Mouse (Mus musculus): Measurements from ENCODE around the gene Olfr1367. TPM values are rescaled to one million over a fixed set of nuclear protein-coding genes. Genes with fewer than 3 reads are reported as not detected.

Gene Olfr1367
- polyA plus RNA-seq (2012; rRNA removed), result not detected in 2 replicates

DNA sequence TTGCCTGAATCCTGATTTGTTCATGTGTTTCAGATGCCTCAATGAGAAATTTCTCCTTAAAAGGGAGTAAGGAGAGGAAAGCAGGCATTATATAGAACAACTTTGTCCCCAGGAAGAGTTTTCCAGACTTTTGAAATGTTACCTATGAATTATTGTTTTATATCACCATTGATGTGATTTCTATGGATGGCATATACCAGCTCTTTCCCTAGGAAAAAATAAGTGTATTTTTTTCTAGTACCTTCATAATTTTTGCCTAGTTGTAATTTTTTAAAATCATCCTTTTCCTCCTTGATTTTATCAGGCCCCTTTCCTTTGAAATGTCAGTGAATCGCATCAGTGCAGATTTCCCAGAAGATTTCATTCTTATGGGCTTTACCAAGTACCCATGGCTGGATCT is at the start of gene Olfr1367:
Olfr1367 (plus strand) TSS at position 301 of the 400 bp plus-strand sequence.
- DNase-seq (ENCODE audit: low read depth), result no peak

DNA sequence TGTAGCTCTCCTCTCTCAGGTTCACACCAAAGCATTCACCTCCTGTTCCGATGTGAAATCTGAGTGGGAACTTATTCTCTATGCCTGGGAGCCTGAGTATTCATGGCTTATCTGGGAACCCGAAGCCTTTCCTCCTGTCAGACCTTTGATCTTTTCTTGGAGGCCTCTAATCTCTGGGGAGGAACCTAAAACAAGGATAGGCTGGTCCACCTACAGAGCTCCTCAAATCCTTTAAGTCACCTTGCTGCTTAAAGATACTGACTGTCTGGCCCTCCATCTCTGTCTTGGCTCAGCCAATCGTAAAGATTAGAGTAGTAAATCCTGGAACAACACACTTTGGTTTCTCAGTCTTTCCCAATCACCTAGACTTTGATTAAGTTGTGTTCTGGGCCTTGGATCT is 48.2 kb upstream of the Olfr1367 start:
- DNase-seq (ENCODE audit: low read depth), result no peak

DNA sequence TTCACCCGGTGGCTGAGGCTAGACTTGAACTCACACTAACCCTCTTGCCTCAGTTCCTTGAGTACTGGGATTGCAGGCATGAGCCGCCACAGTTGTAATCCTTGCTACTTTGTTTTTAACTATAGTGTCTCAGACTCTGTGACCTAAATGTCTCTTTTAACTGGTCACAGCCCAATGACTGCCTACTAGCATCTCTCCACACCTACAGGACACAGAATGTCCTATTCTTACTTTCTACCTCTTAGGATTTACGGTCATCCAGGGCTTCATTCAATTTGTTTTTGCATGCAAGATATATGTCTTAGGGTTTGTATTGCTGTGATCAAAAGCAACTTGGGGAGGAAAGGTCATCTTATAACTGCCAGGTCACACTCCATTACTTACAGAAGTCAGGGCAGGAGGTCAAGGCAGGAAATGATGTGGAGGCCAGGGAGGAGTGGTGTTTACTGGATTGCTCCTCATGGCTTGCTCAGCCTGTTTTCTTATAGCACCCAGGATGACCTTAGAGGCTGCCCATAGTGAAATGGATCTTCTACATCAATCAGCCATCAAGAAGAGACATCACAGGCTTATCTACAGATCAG is 42.1 kb upstream of the Olfr1367 start:
- no peak for DNase-seq (ENCODE audit: low read depth)

DNA sequence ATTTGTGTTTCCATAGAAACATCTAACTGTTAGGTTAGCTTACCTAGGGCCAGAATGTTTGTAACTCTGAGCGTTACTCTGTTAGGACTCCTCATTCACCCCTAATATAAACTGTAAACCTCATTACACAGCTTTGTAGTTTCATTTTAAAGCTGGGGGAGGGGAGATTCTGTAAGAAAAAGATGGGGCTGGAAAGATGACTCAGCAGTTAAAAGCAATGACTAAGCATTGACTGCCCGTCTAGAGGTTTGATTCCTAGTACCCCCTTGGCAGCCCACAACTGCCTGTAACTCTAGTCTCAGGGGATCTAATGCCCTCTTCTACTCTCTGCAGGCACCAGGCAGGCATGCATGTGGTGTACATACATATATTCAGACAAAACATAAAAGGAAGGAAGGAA is 36.9 kb upstream of the Olfr1367 start:
- no peak for DNase-seq (ENCODE audit: low read depth)

DNA sequence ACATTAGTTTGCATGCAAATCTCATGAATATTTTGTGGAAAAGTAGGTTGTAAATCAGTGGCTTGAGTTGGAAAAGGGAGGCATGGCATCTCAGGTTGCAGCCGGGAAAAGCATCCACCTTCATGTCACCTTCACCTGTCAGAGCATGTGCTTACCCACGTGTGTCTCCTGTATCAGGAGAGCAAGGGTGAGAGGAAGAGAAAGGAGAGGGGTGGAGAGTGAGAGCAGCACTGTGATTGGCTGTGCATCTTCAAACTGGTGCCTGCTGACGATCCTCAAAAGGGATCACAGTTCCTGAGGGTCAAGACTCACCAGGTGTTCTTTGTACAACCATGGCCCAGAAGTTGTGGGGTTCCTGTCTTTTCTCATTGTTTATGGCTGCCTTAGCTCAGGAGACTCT is 34.8 kb upstream of the Olfr1367 start, which contains the start of gene Gpx6:
Gpx6 (plus strand) TSS at position 200 of the 400 bp plus-strand sequence.
- no peak for DNase-seq (ENCODE audit: low read depth)

DNA sequence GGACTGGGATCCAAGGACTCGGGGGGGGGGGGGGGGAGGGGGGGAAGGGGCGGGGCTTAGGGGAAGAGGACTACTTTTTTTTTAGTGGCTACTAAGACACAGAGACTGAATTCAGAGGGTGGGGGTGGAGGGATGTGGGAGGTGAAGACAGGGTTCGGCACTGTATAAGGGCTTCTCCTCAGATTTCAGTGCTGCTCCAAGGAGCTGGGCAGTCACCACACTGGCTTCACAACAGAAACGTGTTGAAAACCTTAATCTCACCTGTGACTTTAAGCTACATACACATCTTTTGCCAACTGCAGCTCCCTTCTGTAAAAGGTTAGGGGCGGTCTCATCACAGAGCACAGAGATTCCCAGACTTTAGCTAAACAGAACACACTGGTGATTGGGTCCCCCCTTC is 33.9 kb upstream of the Olfr1367 start:
- DNase-seq (ENCODE audit: low read depth), result no peak

DNA sequence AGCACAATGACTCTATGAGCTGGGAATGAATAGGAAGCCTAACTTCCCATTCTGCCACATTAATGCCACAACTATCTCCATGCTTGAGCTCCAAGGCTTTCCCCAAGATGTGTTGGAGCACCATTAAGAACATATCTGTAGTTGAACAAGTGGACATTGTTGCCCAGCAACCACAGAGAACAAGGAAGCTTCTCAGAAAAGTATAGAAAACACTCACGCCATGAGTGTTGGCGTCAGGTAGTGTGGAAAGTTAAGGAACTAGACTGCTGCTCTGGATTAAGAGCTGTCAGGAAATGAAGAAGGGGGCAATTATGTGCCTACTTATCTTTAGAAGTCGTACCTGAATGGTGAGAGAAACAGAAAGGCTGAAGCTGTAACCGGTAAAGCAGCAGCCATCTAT is 32.8 kb upstream of the Olfr1367 start:
- no peak for DNase-seq (ENCODE audit: low read depth)

DNA sequence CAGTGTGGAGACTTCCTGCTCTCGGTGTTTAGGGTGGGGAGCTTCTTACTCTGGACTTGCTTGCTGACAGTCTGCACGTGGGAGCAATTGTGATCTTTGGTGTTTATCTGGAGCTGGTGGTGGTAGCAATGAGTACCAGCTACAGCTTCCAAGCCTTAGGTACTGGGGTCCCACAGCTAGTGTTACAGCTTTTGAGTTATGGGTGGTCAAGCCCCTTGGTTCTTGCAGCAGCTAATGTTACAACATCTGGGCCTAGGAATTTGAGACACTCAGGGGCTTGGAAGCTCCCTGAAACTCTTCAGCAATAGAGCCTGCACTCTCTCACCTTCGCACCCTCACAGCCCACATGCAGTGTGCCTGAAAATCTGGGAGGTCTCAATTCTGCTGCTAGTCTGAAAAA is 26.4 kb upstream of the Olfr1367 start:
- no peak for DNase-seq (ENCODE audit: low read depth)

DNA sequence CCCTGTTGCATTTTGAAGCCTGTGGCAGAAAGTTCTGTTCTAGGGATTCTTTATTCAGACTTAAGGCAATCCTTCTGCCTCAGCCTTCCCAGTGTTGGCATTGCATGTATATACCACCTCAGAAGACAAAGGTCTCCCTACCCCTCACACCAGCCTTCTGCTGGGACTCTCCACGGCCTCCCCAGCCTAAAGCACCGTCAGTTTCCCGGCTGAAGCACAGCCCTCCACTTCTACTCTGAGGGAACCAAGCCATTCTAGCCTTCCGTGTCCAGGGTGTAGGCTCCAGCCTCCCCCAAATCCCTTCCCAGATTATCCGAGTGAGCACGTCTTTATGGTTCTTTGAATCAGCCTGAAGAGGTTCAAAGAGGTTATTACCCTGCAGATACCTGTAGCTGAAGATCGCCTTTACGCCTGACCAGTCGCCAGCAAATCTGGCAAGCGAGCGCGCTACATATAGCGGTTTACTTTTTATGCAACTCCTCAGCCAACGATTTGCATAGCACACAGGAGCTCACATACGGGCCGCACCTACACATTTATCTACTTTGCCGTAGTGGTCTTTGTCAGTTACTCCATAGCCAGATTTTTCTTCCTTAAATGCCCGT is 24.7 kb upstream of the Olfr1367 start:
- no peak for DNase-seq (ENCODE audit: low read depth)

DNA sequence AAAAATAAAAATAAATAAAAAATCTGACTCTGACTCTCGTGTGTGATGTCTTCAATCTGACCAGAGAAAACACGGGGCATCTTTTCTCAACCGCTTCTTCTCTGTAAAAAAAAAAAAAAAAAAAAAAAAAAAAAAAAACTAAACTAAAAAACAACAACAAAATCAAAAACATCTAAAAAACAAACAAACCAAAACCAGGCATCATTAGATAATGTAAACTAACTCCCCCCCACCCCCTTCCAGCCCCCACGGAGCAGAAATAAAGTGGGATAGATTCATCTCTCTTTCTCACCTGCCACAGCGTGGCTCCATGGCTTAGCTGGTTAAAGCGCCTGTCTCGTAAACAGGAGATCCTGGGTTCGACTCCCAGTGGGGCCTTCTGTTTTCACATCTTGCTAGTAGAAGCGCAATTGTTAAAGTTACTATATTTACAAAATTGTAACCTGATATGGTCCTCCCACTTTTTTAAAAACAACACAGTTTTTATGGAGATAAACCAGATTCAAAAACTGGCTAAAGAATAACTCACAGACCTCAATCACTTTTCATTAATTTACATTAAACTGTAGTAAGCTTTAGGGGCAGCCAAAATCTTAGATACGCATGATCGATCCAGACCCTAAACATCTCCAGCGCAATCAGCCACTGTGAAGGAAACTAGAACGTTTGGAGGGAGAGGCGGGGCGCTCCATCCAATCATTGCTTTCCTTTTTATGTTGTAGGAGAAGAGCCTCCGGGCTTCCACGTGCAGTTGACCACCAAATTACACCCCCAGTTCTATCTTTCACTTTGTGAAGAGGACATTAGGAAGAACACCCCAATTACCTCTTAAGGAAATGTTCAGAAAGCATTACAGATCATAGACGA is 24.0 kb upstream of the Olfr1367 start:
- no peak for DNase-seq (ENCODE audit: low read depth)

DNA sequence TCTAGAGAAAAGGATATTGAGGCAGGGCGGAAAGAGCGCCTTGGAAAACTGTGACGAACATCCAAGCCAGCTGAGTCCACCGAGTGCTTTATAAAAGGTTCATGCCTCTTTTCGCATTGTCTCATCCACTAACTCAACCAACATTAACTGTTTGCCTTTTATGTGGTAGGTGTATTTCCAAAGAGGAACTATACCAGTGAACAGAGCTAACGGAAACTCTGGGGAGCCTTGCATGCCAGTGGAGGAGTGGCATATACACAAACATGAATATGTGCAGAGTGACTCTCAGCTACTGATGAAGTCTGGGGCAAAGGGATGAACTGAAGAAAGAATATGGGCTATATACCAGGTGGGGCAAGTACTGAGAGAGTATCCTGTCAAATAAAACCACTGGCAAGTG is 23.3 kb upstream of the Olfr1367 start:
- DNase-seq (ENCODE audit: low read depth), result no peak

DNA sequence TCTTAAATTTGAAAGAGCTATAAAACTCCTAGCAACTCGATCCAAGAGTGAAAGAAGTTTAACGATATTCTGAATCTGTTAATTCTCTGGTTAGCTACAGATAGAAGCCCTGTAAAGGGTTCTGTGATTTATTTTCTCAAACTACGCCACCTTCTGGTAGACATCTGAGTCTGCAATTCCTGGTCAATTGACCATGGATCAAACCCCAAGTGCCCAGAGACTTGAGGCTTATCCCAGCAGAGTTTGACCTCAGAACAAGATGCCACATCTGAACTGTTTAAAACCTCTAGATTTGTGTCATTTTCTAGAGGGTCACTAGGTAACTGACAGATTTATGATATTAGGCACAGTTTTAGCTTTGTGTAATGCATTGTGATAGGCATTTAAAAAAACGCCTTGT is 20.5 kb upstream of the Olfr1367 start:
- no peak for DNase-seq (ENCODE audit: low read depth)

DNA sequence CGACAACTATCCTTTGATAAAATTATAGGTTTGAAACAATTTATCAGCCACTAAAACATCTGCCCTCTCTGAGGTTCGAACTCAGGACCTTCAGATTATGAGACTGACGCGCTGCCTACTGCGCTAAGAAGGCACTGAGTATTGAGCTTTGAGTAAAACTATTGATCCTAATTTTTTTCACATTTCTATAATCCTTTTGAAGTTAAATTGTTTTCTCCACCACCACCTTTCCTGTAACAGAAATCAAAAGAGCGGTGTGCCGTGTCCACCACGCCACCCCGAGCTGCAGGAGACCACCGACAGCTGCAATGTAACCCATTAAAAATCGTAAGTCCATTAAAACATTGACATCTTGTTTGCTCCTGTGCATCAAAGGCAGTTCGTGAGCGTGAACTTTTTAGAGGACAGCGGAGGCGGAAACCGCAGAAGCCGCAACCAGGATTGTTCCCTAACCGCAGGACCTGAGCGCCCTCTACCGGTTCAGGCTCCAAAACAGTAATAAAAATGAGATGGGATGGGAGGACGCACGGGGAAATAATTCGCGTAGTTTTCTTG is 20.0 kb upstream of the Olfr1367 start:
- DNase-seq (ENCODE audit: low read depth), result no peak

DNA sequence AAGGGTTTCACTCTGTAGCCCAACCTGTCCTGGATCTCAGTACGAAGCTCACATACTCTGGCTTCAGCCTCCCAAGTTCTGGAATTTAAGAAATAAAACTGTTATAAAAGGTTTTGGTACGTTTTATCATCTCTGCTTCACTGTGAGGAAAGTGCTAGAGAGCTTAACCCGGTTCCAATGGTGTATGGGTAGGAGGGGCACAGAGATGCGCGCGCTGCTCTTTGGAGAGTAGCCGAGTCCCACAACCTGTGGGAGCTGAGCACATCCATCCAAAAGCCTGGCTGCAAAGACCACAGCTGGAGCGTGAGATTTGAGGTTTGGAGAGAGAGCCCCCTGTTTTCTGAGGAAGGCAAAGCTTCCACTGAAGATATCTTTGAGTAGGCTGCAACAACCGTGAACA is 19.3 kb upstream of the Olfr1367 start:
- DNase-seq (ENCODE audit: low read depth), result no peak

DNA sequence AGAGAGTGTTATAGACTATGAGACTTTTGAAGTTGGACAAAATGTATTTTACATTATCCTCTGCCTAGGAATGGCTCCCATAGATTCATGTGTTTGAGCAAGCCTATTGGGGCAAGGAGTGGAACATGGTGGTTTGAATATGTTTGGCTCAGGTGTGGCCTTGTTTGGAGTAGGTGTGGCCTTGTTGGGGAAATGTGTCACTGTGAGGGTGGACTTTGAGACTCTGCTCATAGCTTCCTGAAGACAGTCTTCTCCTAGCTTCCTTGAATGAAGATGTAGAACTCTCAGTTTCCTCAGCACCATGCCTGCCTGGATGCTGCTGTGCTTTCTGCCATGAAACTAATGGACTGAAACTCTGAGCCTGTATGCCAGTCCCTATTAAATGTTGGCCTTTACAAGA is 3.9 kb downstream of the Olfr1367 start:
- no peak for DNase-seq (ENCODE audit: low read depth)

DNA sequence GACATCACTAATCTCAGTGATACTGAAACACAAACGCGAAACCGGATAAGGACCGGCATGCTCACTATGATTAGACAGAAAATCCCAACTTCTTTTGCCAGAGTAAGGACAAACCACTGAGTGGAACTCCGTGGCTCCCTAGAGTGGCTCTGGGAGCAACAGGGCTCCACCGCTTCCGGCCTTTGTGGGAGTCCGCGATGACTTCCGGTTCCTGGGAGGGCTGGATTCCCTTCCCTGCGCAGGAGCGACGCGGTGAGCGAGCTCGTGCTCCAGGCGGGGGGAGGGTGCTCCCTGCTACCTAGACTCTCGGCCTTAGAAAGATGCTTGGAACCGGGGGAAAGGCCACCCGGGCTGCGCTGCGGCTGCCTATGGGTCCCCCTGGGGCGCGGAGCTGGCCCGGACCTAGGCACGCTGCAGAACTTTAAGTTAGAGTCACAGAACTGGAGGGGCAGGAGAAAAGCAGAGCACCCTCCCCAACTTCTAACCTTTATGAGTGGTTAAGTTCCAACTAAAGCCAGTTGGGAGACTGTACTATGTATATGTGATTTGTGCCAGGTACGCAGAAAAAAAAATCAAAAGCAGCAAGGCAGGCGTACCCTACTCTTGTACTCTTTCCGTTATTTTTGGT is 16.0 kb downstream of the Olfr1367 start, which contains the start of gene Zscan12:
Zscan12 (plus strand) TSS at position 200 of the 628 bp plus-strand sequence.
- DNase-seq (ENCODE audit: low read depth), result peak; percentile 57

DNA sequence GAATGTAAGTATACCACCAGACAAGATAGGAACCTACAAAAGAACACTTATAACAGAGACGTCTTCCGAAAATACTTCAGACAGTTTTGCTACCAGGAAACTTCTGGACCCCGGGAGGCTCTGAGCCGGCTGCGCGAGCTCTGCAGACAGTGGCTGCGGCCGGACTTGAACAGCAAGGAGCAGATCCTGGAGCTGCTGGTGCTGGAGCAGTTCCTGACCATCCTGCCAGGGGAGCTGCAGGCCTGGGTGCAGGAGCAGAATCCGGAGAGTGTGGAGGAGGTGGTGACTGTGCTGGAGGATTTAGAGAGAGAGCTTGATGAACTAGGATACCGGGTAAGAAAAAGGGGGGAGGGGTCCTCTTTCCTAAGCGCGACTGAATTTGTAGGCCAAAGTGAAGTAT is 17.0 kb downstream of the Olfr1367 start:
- DNase-seq (ENCODE audit: low read depth), result no peak

DNA sequence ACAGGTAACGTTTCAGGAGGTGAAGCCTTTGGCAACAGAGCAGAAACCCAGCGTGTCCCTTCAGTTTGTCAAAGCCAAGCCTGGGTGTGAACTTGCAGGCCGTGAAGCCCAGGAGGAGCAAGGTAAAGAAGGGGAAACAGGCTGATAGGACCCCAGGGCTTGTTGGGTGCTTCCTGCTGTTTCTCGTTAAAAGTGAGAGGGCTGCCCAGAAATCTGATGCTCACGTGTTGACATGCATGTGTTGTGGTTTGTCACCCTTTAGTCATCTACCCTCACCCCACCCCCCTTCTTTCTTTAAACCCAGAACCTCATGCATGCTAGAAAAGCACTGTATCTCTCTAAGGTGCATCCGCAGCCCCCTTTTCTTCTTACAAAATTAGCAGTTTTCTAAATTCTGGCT is 19.9 kb downstream of the Olfr1367 start:
- DNase-seq (ENCODE audit: low read depth), result no peak

DNA sequence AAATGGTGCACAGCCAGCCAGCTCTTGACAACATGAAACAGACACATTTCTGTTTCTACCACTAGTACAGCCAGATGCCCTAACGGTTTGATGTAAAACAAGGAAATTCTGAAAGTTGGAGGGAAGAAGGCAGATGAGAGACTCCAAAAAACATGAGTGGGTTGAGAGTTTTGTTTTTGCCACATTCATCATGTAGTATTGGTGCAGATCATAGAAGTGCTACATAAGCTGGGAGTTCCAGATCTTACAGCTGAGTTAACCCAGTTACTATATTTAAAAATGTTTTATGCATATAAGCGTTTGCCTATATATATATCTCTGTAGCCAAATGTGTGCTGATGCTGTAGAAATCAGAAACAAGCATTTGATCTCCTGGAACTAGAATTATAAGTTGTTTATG is 26.0 kb downstream of the Olfr1367 start:
- DNase-seq (ENCODE audit: low read depth), result no peak

DNA sequence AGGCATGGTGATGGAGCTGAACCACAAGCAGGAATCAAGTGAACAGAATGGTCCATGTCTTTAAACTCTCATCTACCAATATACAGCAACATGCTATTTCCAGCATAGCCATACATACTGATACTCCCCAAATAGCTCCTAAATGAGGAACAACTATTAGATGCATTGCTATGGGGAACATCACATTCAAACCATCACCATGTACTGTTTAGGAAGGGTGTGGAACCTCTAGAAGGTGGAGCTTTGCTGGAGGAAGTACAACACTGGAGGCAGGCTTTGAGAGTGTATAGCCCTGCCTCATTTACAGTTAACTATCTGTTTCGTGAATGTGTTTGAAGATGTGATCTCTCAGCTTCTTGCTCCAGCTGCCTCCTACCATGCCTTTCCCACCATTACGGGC is 31.1 kb downstream of the Olfr1367 start:
- no peak for DNase-seq (ENCODE audit: low read depth)

DNA sequence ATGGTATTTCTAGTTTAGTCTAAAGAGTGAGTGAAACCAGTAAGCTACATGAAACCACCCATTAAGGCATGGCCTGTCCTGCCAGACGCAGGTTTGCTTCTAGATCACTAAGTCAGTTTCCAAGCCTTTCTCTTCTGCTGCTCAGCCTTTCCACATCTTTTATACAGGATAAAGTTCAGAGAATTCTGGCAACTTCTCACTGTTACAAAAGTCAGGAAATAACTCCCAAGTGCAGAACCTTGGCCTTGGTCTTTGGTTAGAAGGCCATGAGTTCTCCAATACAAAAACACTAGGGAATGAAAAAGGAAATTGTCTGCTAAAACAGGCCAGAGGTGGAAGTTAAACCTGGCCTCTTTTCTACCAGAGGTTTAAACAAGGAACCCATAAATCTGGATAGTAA is 48.5 kb downstream of the Olfr1367 start:
- DNase-seq (ENCODE audit: low read depth), result no peak

DNA sequence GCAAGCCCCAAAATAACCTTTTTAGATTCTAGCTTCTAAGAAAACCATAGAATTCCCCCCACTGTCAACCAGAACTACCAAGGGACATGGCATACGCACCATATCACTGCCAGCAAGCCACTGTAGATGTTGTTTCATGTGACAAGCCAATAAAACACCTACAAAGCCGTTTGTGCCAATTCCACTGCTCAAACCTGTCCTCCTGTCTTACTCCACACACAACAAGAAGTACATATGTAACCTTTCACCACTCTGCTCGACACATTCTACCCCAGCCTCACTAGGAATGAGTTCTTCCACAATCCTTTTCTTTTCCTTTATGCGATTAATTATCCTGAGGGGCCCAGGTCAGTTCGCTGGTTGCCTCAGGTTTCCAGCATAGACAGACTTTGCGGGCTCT is 48.9 kb downstream of the Olfr1367 start:
- peak; percentile 52 for DNase-seq (ENCODE audit: low read depth)
